Mouse (Mus musculus) myocyte (in vitro differentiated cells): ENCODE results near the gene Gsg1l.

Experiments
- CEBPB ChIP-seq: IDR thresholded peaks from 2 replicates; pipeline ENCODE4 v1.6.1; 2011; ENCODE audit warnings: mild to moderate bottlenecking, moderate library complexity; ENCODE audit not compliant: poor library complexity, insufficient read depth, severe bottlenecking
- MAX ChIP-seq: IDR thresholded peaks from one replicate; pipeline ENCODE4 v1.6.1; 2011; ENCODE audit warnings: low read depth, mild to moderate bottlenecking, control low read depth
- MYOG ChIP-seq, 3 experiments: IDR thresholded peaks; one replicate each; pipeline ENCODE4 v1.6.1; 2011; ENCODE audit warnings: control low read depth in 2 of 3, low read depth in 2 of 3, mild to moderate bottlenecking in 2 of 3; ENCODE audit not compliant: insufficient read length in 2 of 3, control insufficient read depth in 1 of 3, insufficient read depth in 1 of 3
- POLR2A ChIP-seq: IDR thresholded peaks from one replicate; pipeline ENCODE4 v1.6.1; 2011; ENCODE audit warnings: low read depth, mild to moderate bottlenecking, control low read depth, moderate library complexity; ENCODE audit not compliant: insufficient read length
- TCF12 ChIP-seq: IDR thresholded peaks from one replicate; pipeline ENCODE4 v1.6.1; 2011; ENCODE audit warnings: mild to moderate bottlenecking, control low read depth; ENCODE audit not compliant: poor library complexity, insufficient read depth, severe bottlenecking
- USF1 ChIP-seq: IDR thresholded peaks from one replicate; pipeline ENCODE4 v1.6.1; 2011; ENCODE audit warnings: low read depth, mild to moderate bottlenecking, control low read depth, moderate library complexity

GRCm38 (mm10) chr7:126089782-126090181 is 7.6 kb upstream of the Gsg1l start:
- TF ChIP-seq POLR2A (no peak), USF1 (no peak), TCF12 (no peak), CEBPB (no peak), MAX (no peak), MYOG (IDR thresholded peaks at IDR 0.05; ENCODE audit: control insufficient read depth in 1 of 3, insufficient read depth in 1 of 3, insufficient read length in 2 of 3, low read depth in 2 of 3) (no peak)
